Mouse (Mus musculus): ENCODE data around the gene Hps4.
"Not testable (repeated sequence)": the region's sequence is repeated elsewhere in the genome, so short reads cannot be mapped to it uniquely, and the experiment has no call there.

Hps4 gene

DNA sequence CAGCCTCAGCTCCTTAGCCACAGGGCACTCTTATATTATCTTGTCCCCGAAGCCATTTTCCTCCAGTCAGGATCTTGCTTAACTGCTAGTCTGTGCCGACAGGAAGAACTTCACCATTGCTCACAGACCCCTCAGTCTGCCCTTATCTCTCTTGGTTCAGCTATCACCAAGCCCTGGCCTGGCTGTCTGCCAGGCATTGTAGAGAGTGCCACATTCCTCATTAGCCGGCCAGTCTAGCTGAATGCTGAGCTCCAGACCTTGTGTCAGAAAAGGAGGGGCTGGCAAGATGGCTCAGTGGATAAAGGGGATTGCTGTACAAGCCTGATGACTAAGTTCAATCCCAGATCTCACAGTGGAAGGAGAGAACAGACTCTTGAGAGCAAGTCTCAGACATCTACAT is 63.1 kb downstream of the Hps4 start:
- no peak for DNase-seq (ENCODE audit: low spot score)

- no peak for DNase-seq (ENCODE audit: low spot score)
Observed at GRCm38 (mm10) chr5:112409274-112409673, 66.4 kb downstream of the Hps4 start.

DNA sequence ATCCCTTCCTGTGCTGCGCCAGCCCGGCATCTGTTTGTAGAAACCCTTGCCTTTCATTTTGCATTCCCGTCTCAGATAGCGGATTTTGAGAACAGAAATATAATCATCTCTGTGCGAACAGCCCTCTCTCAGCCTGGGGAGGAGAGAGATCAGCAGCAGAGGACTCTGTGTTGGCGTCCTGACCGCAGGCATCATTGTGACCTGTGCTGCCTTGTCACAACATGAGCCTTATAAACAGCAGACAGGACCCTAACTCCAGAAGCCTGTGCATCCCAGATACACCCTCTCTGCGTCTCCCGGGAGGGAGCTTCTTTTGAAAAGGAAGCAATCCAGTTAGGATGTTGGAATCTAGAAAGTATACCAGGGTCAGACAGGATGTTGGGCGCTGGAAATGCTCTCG is 68.2 kb downstream of the Hps4 start:
- no peak for DNase-seq (ENCODE audit: low spot score)

- DNase-seq (ENCODE audit: low spot score), result no peak
Observed at GRCm38 (mm10) chr5:112411514-112412335, 68.8 kb downstream of the Hps4 start.

DNA sequence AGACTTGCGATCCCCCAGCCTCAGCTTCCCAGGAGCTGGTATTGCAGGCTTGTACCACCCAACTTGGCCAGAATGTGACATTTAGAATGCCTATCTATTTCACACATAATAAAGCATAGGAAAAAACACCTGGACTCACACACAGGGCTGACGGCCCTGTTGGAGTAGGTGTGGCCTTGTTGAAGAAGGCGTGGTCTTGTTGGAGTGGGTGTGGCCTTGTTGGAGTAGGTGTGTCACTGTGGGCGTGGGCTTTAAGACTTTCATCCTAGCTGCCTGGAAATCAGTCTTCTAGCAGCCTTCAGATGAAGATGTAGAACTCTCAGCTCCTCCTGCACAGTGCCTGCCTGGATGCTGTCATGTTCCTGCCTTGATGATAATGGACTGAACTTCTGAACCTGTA is 69.9 kb downstream of the Hps4 start:
- not testable (repeated sequence) for DNase-seq (ENCODE audit: low spot score)

- DNase-seq (ENCODE audit: low spot score), result no peak
Observed at GRCm38 (mm10) chr5:112416673-112417072, 73.8 kb downstream of the Hps4 start.

DNA sequence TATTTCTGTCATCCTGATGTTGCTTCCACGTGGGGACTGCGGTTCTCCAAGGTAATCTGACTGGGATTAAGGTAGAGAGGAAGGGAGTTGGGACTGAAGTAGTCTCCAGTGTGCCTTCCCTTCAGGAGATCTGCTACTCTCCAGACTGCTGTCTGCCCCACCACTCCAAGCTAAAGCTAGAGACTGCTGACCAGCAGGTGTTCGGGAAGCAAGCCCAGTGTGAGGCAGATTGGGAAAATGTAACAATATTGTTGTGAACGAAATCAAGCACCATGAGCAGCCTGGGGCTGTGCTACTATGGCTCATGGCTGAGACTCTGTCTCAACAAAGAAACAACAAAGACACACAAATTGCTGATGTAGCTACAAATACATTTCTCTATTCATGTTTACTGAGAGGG is 75.1 kb downstream of the Hps4 start:
- DNase-seq (ENCODE audit: low spot score), result no peak

DNA sequence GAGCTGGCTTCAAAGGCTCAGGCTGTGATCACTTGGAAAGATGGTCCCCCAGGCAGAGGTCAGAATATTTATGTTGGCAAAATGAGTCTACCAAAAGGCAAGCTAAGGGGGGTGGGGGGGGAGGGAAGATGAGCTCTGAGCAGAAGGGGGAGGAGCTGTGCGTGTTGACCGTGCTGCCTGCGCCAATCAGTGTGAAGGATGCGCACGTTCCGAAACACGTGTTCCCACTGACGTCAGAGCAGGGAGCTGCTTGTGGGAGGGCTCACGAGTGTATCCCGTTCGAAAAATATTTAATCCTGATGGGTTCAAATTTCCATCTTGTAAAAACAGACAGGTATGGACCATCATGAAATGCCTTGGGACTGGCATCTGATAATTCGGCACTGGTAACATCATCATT is 76.7 kb downstream of the Hps4 start:
- DNase-seq (ENCODE audit: low spot score), result no peak

DNA sequence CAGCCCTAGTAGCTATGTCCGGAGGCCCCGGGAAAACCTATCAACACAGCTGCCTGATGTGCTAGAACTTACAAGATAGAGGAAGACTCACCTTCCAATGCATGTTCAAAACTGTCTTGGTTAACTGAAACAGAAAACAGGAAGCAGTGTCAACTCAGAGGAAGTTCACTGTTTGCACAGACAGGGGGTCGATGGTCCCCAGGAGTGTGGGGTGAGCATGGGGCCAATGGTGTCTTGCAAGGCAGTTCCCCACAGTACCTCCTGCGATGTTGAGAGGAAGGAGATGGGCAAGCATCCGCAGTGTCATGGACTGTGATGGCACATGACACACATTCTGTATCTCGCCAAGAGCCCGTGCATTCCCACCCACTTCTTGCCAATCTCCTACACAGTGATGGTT is 83.8 kb downstream of the Hps4 start:
- no peak for DNase-seq (ENCODE audit: low spot score)

DNA sequence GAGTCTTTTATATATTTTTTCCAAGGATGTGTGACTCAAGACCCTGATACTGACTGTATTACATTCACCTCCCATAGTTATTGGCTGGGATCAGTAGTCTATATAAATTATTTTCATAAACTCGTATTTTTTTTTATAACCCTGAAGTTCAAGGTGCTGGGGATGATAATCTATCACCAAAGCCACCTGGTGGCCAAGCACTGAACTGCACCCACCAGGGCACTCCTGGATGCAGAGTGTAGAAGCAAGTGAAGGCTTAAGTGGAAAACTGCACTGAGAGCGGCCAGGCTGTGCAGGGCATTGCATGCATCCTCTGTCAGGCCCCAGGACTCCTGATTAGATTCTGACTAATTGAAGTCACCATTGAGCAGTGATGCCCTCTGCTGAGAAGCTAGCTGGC is 84.4 kb downstream of the Hps4 start:
- peak; percentile 21 for DNase-seq (ENCODE audit: low spot score)
